Mouse (Mus musculus): ENCODE measurements around the gene Gm45213. TPM values are rescaled to one million over a fixed set of nuclear protein-coding genes. Genes with fewer than 3 reads are reported as not detected.

Gm45213 gene
- total RNA-seq, 1 experiment from 2014 or later = not detected

DNA sequence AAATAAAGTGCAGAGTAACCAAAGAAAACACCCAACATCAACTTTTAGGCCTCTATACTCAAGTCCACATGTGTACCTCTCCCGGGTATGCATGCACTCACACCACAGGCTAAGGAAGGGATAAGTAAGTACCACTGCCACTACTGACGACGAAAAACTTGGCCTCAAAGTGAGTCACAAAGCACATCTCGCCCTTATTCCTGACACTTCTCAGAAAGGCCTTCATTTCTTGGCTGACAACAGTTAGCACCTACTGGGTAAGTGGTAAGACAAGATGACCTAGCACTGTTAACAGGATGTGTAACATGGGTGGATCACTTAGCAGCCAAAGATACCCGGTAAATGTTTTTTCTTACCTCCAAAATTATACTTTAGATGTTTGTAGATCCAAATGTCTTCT, 61.1 kb downstream of the Gm45213 start:
- ATAC-seq (replicated peaks; ENCODE audit: low read depth, poor library complexity, severe bottlenecking) = no peak

DNA sequence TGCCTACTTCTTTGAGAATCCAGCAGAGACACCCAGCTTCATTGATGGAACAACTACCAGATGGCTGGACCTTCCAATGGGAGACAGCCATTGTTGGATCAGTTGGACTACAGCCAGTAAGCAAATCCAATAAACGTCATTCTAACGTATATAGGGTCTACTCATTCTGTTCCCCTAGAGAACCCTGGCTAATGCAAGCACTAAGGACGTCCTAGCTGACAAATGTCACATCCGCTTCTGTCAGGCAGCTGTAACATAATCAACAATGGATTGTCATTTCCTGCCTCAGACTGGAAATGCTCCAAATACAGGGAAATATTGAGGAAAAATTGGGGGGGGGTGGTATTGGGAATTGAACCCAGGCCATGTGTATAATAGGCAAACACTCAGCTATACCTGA, 62.4 kb downstream of the Gm45213 start:
- no peak for ATAC-seq (replicated peaks; ENCODE audit: low read depth, poor library complexity, severe bottlenecking)

DNA sequence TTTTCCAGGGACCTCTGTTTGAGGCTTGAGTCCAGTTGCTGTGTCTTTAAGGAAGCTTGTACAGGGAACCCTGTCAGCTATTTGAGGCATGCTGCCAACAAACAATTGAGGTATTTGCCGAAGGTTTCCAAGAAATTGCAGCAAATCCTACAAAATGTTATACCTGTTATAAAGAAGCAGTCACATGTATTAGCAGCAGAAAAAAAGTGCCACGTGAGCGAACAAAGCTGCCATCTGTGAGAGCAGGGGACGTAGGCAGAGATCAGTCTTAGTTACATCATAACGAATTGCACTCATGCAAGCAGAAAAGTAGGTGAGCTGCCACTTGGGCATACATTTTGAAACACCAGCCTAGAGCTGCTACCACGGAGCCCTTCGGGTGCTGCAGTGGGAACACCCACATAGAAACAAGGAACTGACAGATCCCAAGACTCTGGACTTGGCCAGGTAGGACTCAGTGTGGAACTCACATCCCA, 63.2 kb downstream of the Gm45213 start:
- no peak for ATAC-seq (replicated peaks; ENCODE audit: low read depth, poor library complexity, severe bottlenecking)

DNA sequence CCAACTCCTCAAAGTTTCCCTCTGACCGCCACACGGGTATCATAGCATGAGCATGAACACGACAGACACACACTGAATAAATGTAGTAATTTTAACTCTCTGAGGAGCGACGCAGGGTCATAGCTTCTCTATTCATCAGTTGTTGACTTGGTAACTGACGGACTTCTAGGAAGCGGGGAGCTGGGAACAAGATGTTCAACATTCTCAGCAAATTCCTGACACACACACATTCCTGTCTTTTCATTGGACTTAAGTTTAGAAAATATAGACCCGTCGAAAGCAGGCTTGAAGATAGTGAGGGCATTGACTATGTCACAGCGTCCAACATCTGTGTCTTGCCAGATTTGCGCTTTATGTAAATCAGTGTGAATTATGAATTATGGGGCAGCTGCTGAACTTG, 63.8 kb downstream of the Gm45213 start:
- no peak for ATAC-seq (replicated peaks; ENCODE audit: low read depth, poor library complexity, severe bottlenecking)

DNA sequence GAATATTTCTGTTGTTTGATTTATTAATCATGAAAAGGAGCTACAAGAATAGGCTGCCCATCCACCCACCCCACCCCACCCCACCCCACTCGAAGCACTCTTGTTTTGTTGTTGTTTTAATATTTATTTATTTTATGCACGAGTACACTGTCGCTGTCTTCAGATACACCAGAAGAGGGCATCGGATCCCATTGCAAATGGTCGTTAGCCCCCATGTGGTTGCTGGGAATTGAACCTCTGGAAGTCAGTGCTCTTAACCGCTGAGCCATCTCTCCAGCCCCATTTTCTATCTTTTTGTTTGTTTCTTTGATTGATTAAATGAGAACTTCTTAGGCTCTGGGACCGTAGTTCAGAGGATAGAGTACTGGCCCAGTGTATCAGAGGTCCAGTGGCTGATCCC, 64.5 kb downstream of the Gm45213 start:
- ATAC-seq (replicated peaks; ENCODE audit: low read depth, poor library complexity, severe bottlenecking) = no peak

DNA sequence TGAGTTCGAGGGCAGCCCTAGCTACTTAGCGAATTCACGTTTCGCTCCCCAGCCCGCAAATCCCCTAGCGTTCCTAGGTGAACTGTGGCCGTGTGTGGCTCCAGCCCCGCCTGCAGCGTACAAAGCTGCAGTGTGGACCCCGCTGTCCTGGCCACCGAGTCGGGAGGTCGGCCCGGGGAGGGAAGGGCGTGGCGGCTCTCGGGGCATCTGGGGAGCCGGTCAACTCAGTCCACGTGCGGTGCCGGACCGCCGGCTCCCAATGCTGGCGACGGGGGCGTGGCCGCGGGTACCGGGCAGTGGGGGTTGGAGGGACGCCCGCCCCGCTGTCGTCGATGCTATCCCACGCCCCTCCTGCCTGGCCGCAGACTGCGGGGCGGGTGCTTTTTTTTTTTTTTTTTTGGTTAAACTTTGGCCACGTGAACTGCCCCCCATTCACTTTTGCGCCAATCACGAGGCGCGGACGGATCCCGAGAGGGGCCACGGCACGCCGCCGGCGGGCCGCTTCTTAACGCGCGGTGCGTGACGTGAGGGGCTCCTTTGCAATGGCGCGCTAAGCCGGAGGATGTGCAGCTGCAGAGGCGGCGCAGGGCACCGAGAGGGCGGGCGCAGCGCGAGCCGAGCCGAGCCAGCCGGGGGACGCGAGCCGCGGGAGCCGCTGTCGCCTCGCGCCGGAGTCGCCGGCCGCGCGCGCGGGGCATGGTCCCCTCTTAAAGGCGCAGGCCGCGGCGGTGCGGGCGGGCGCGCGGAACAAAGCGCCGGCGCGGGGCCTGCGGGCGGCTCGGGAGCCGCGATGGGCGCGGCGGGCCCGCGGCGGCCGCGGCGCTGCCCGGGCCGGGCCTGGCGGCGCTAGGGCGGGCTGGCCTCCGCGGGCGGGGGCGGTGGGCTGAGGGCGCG, 65.8 kb downstream of the Gm45213 start, which contains the start of gene Chsy1:
TSS of gene Chsy1 (plus strand) at position 555 of the 894 bp plus-strand sequence.
- ATAC-seq (replicated peaks; ENCODE audit: low read depth, poor library complexity, severe bottlenecking) = peak; percentile 84

DNA sequence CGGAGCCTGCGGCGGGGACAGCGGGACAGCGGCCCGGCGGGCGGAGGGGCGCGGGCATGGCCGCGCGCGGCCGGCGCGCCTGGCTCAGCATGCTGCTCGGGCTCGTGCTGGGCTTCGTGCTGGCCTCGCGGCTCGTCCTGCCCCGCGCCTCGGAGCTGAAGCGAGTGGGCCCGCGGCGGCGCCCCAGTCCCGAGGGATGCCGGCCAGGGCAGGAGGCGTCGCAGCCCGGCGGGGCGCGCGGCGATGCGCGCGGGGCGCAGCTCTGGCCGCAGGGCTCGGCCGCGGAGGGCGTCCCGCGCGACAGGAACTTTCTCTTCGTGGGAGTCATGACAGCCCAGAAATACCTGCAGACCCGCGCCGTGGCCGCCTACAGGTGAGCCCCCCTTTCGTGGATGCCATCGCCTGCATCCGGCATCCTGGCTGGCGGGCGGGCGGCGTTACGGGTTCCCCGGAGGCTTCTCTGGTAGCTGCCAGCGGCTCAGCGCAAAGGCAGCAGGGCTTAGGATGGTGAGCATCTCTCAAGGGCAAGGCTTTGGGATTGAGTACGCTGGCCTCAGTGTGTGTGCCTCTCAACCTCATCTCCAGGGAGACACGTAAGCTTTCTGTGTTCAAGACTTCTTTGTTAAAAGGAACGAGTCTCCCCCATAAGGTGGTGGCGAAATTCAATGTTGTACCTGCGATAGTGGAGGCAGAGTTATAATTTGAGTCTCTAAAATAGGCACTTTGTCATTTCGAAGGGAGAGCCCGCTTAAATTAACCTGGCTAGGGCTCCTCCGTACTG, 66.6 kb downstream of the Gm45213 start:
- ATAC-seq (replicated peaks; ENCODE audit: low read depth, poor library complexity, severe bottlenecking) = no peak

DNA sequence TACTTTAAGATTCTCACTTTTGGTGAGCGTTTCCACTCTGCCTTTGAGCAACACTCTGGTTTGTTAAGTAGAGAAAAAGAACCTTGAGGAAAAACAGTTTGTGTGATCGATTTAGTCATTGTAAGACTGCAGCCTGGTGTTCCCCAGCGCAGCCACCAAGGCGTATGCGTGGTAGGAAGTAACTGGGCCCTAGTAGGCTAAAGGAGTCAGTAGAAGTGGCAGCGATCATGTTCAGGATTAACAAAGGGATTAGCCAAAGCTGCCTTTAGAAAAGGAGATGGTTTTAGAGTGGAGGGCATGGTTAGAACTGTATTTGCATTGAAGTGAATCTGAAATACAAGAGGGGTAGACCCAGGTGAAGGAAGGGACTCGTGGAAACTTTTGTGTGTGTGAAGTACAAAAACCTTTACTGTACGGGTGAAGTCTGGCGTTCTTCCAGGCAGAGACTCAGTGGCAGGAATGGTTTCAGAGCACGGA, 67.3 kb downstream of the Gm45213 start:
- 0 out of 2 replicates have a peak, but pooled peaks have one; percentile 20 for ATAC-seq (replicated peaks; ENCODE audit: low read depth, poor library complexity, severe bottlenecking)

DNA sequence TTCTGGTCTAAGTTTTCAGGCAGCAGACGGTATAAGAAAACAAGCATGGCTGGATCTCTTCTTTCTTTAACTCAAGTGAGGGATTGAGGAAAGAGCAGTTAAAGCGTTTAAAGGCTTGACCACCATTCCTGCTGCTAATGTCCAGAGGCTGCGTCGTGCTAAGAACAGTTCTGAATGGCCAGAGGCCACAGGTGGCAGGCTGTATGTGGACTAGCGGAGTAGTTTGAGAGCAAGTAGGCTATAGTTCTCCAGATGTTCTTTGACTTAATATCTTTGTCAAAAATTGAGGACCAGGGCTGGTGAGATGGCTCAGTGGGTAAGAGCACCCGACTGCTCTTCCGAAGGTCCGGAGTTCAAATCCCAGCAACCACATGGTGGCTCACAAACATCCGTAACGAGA, 67.8 kb downstream of the Gm45213 start:
- no peak for ATAC-seq (replicated peaks; ENCODE audit: low read depth, poor library complexity, severe bottlenecking)

Other genes with a start within 250 kb of the Gm45213 start
- 0.09 and 0.10 TPM in 2 replicates for gene Pcsk6, start 181.9 kb upstream of the Gm45213 start, total RNA-seq (2017)
- 149 and 163 TPM in 2 replicates for gene Snrpa1, start 15.4 kb downstream of the Gm45213 start, total RNA-seq (2017)
- 75.8 and 88.7 TPM in 2 replicates for gene Selenos, start 36.0 kb downstream of the Gm45213 start, total RNA-seq (2017)
- gene Chsy1, start 65.9 kb downstream of the Gm45213 start, total RNA-seq (2017) = 48.8 and 55.9 TPM in 2 replicates